Mouse (Mus musculus) heart, embryonic 11.5 days (tissue): ENCODE results near the gene Snx1. TPM values are rescaled to one million over a fixed set of nuclear protein-coding genes. Genes with fewer than 3 reads are reported as not detected.
A peak's percentile ranks its signal among the peaks of the same experiment; 100 is the strongest.

ENCODE experiments used
- ATAC-seq: fragments of 200-750 bp; cut with Nextera tagmentation; replicated peaks from 2 replicates; pipeline ENCODE4 v1.8.0; 2017; ENCODE audit warnings: moderate library complexity; ENCODE audit not compliant: insufficient number of reproducible peaks, low FRiP score, low TSS enrichment
- H3K27ac ChIP-seq: fragments of 300-500 bp; sonication (generic); 2 replicates; pipeline ENCODE4 v1.5.1; 2014; ENCODE audit warnings: mild to moderate bottlenecking, low read depth, low read length
- H3K27me3 ChIP-seq: fragments of 300-500 bp; sonication (generic); 2 replicates; pipeline ENCODE4 v1.6.1; 2014; ENCODE audit warnings: mild to moderate bottlenecking, low read length, mixed read lengths; ENCODE audit not compliant: control insufficient read depth, insufficient read depth
- H3K36me3 ChIP-seq: fragments of 300-500 bp; sonication (generic); 2 replicates; pipeline ENCODE4 v1.6.1; 2014; ENCODE audit warnings: mild to moderate bottlenecking, low read length, moderate library complexity, mixed read lengths; ENCODE audit not compliant: control insufficient read depth, insufficient read depth
- H3K4me1 ChIP-seq: fragments of 300-500 bp; sonication (generic); 2 replicates; pipeline ENCODE4 v1.6.1; 2014; ENCODE audit warnings: low read length; ENCODE audit not compliant: control insufficient read depth, insufficient read depth
- H3K4me2 ChIP-seq: fragments of 300-500 bp; sonication (generic); 2 replicates; pipeline ENCODE4 v1.6.1; 2014; ENCODE audit warnings: mild to moderate bottlenecking, moderate library complexity
- H3K4me3 ChIP-seq: fragments of 300-500 bp; sonication (generic); 2 replicates; pipeline ENCODE4 v1.5.1; 2014; ENCODE audit warnings: low read depth, low read length
- H3K9ac ChIP-seq: fragments of 300-500 bp; sonication (generic); 2 replicates; pipeline ENCODE4 v1.6.1; 2014; ENCODE audit warnings: mild to moderate bottlenecking, low read depth, low read length, moderate library complexity
- H3K9me3 ChIP-seq: fragments of 300-500 bp; sonication (generic); replicated peaks from 2 replicates; pipeline ENCODE4 v1.6.1; 2016; ENCODE audit warnings: low read length; ENCODE audit not compliant: control insufficient read depth
- WGBS: fragments of 180-500 bp; shearing (Covaris S2); extraction: QIAGEN DNeasy Blood & Tissue Kit; methylation state at CpG from one replicate; pipeline ENCODE4 v1.1.7; 2014; ENCODE audit not compliant: insufficient replicate concordance; 5-methylcytosine and 5-hydroxymethylcytosine counted together
- polyA plus RNA-seq: library from polyadenylated mRNA; unstranded; fragments of >200 nt; fragmentation: Nextera tagmentation; extraction: Ambion mirVana; gene quantifications from 2 replicates; pipeline ENCODE4 v1.2.1, GENCODE M21; 2014

Snx1 gene
- polyA plus RNA-seq, 1 experiment from 2014 or later, result 73.5 TPM

DNA sequence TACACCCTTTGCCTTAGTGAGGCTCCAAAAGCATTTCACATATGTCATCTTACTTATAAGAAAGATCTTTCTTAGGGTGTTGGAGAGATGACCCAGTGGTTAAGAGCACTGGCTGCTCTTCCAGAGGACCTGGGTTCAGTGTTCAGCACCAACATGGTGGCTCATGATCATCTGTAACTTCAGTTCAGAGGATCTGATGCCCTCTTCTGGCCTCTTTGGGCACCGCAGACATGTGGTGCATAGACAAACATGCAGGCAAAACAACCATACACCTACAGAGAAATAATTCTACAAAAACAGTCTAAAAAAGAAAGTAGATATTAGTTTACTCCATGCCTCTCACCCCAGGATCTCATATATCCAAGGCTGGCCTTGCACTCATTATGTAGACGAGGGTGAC, 33.8 kb upstream of the Snx1 start:
- Histone ChIP-seq H3K27ac (no peak overlapping the region), H3K4me3 (no peak overlapping the region), H3K9ac (no peak overlapping the region), H3K4me2 (no peak overlapping the region), H3K36me3 (no peaks in the 10 kb centered on the region), H3K4me1 (no peaks in the 10 kb centered on the region; the same call in 1 of the 2 replicates), H3K27me3 (peaks cover 9% of the 10 kb centered on the region), H3K9me3 (no peaks in the 10 kb centered on the region)
- WGBS, result 88% methylated on average over 2 of the region's 2 CpGs
- ATAC-seq, result no peak

GRCm38 (mm10) chr9:66158885-66159430, 32.6 kb upstream of the Snx1 start:
- Histone ChIP-seq H3K9me3 (no peaks in the 10 kb centered on the region), H3K27me3 (peaks cover 9% of the 10 kb centered on the region), H3K4me2 (peak overlapping the region; percentile 85), H3K36me3 (no peaks in the 10 kb centered on the region), H3K4me1 (no peaks in the 10 kb centered on the region; the same call in 1 of the 2 replicates), H3K9ac (no peak overlapping the region), H3K4me3 (peak overlapping the region; percentile 58), H3K27ac (no peak overlapping the region)
- WGBS, result 77% methylated on average over 6 of the region's 6 CpGs
- no peak for ATAC-seq

GRCm38 (mm10) chr9:66157958-66158830, 31.8 kb upstream of the Snx1 start, which contains the start of gene Dapk2:
TSS of gene Dapk2 (plus strand) at chr9:66158223.
- peaks cover 11% of the 10 kb centered on the region for H3K27me3 ChIP-seq
- no peaks in the 10 kb centered on the region; the same call in 1 of the 2 replicates for H3K4me1 ChIP-seq
- no peaks in the 10 kb centered on the region for H3K9me3 ChIP-seq
- H3K4me3 ChIP-seq, result peak within 1 kb of the TSS; percentile 58
- no peaks in the 10 kb centered on the region for H3K36me3 ChIP-seq
- 0 out of 2 replicates have a peak within 1 kb of the TSS, but pooled peaks have one; percentile 24 for H3K27ac ChIP-seq
- peak within 1 kb of the TSS; percentile 85 for H3K4me2 ChIP-seq
- 2% methylated on average over 58 of the region's 58 CpGs for WGBS
- ATAC-seq, result peak; percentile 87
- H3K9ac ChIP-seq, result peak within 1 kb of the TSS; percentile 78

DNA sequence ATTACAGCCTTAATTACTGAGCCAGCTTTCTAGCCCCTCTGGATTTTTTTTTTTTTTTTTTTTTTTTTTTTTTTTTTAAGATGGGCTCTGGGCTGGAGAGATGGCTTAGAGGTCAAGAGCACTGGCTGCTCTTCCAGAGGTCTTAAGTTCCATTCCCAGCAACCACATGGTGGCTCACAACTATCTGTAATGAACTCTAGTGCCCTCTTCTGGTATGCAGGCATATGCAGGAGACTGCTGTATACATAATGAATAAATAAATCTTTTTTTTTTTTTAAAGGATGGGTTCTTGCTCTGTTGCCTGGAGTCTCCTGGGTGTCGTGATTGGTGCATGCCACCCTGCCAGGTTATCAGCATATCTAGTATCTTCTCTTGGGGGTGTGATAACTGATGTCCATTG, 29.1 kb upstream of the Snx1 start:
- 70% methylated on average over 1 of the region's 1 CpGs for WGBS

GRCm38 (mm10) chr9:66154013-66154412, 27.6 kb upstream of the Snx1 start:
- H3K4me1 ChIP-seq, result peaks cover 3% of the 10 kb centered on the region; the same call in 1 of the 2 replicates
- H3K27ac ChIP-seq, result no peak overlapping the region
- no peak overlapping the region for H3K9ac ChIP-seq
- no peak overlapping the region for H3K4me2 ChIP-seq
- no peaks in the 10 kb centered on the region for H3K9me3 ChIP-seq
- no peak for ATAC-seq
- peaks cover 10% of the 10 kb centered on the region for H3K27me3 ChIP-seq
- H3K4me3 ChIP-seq, result no peak overlapping the region
- 86% methylated on average over 9 of the region's 9 CpGs for WGBS
- H3K36me3 ChIP-seq, result no peaks in the 10 kb centered on the region

More for the DNA sequence above, 29.1 kb upstream of the Snx1 start:
- H3K4me3 ChIP-seq, result no peak overlapping the region
- peaks cover 3% of the 10 kb centered on the region; the same call in 1 of the 2 replicates for H3K4me1 ChIP-seq
- H3K27ac ChIP-seq, result no peak overlapping the region
- H3K9me3 ChIP-seq, result no peaks in the 10 kb centered on the region
- H3K36me3 ChIP-seq, result no peaks in the 10 kb centered on the region
- ATAC-seq, result no peak
- H3K9ac ChIP-seq, result no peak overlapping the region
- peaks cover 11% of the 10 kb centered on the region for H3K27me3 ChIP-seq
- no peak overlapping the region for H3K4me2 ChIP-seq

DNA sequence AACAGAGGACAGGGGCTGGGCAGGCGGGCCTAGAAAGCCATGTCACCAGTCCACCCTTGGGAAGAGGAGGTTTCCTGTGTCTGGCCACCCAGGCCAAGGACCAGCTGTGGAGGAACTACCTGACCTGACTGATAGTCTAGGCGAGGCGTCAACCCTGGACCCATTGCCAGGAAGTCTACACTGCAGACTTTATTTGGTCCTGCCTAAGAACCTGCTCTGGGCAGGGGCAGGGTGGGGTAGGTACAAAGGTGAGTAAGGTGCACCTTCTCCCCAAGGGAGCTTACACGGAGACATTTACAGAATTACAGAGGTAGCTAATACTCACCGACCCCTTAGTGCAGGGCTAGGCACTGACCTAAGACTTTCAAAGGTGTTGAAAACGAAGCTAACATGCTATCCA, 27.2 kb upstream of the Snx1 start:
- WGBS, result 75% methylated on average over 6 of the region's 6 CpGs
- no peak overlapping the region for H3K27ac ChIP-seq
- H3K36me3 ChIP-seq, result no peaks in the 10 kb centered on the region
- H3K9ac ChIP-seq, result no peak overlapping the region
- peaks cover 6% of the 10 kb centered on the region for H3K27me3 ChIP-seq
- H3K9me3 ChIP-seq, result no peaks in the 10 kb centered on the region
- H3K4me2 ChIP-seq, result no peak overlapping the region
- H3K4me3 ChIP-seq, result no peak overlapping the region
- no peak for ATAC-seq
- peaks cover 3% of the 10 kb centered on the region; the same call in 1 of the 2 replicates for H3K4me1 ChIP-seq

DNA sequence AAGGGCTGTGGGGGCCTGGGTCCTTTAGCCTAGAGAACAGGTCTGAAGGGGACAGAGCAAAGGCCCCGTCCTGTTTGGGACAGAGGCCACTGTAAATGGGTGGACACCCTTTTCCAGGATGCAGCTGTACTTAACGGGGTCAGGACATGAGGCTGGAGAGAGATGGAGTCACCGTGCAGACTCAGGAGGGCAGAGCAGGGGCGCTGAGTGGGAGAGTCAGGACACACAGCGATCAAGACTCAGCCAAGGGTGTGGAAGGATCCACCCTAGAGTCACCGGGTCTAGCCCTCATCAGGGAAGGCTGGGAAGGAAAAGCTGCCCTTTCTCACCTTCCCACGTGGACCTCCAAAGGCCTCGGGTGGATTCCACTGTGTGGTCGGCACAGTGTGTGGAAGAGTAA, 25.6 kb upstream of the Snx1 start:
- no peak overlapping the region for H3K4me3 ChIP-seq
- H3K4me2 ChIP-seq, result no peak overlapping the region
- H3K9me3 ChIP-seq, result no peaks in the 10 kb centered on the region
- H3K27ac ChIP-seq, result no peak overlapping the region
- H3K4me1 ChIP-seq, result peaks cover 3% of the 10 kb centered on the region; the same call in 1 of the 2 replicates
- H3K9ac ChIP-seq, result no peak overlapping the region
- no peaks in the 10 kb centered on the region for H3K36me3 ChIP-seq
- ATAC-seq, result no peak
- H3K27me3 ChIP-seq, result 0 out of 2 replicates have a peak, but pooled peaks cover 3% of the 10 kb centered on the region
- WGBS, result 44% methylated on average over 9 of the region's 9 CpGs

DNA sequence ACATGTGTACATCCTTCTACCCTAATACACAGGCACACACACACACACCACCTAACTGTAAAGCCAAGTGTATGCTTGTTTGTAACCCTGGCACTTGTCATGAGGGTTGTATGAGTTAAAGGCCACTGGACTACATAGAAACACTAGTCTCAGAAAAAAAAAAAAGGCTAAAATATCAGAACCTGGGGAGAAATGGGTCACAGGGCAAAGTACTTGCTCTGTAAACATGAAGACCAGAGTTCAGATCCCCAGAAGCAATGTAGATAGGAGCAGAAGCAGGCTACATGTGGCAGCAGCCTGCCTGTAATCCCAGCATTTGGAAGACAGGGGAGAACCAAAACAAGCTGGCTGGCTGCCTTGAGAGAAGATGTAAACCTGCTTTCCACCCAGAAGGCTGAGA, 19.8 kb upstream of the Snx1 start:
- Histone ChIP-seq H3K4me3 (no peak overlapping the region), H3K36me3 (no peaks in the 10 kb centered on the region), H3K9me3 (no peaks in the 10 kb centered on the region), H3K4me1 (no peaks in the 10 kb centered on the region), H3K9ac (no peak overlapping the region), H3K27ac (no peak overlapping the region), H3K27me3 (no peaks in the 10 kb centered on the region), H3K4me2 (no peak overlapping the region)
- ATAC-seq, result no peak
